Mouse (Mus musculus) liver, embryonic 14.5 days (tissue): ENCODE measurements around the gene Meis3. TPM values are rescaled to one million over a fixed set of nuclear protein-coding genes. Genes with fewer than 3 reads are reported as not detected.

Experiments
- ATAC-seq: fragments of 200-750 bp; cut with Nextera tagmentation; 2 replicates; pipeline ENCODE4 v1.8.0; 2017; ENCODE audit warnings: moderate number of reproducible peaks, mild to moderate bottlenecking, moderate library complexity; ENCODE audit not compliant: insufficient read depth
- DNase-seq, 3 experiments: peaks; one replicate each; pipeline ENCODE4 v3.0.0-alpha.2; 2012 to 2013; ENCODE audit warnings: low read depth in 3 of 3, low spot score in 3 of 3
- H3K27ac ChIP-seq: fragments of 300-500 bp; sonication (generic); 2 replicates; pipeline ENCODE4 v1.5.1; 2014; ENCODE audit warnings: moderate library complexity, mild to moderate bottlenecking, control low read depth, inconsistent platforms
- H3K27me3 ChIP-seq: fragments of 300-500 bp; sonication (generic); 2 replicates; pipeline ENCODE4 v1.6.1; 2014; ENCODE audit warnings: mild to moderate bottlenecking, low read length, moderate library complexity; ENCODE audit not compliant: control insufficient read depth, insufficient read depth
- H3K36me3 ChIP-seq: fragments of 300-500 bp; sonication (generic); replicated peaks from 2 replicates; pipeline ENCODE4 v1.6.1; 2014; ENCODE audit warnings: low read depth; ENCODE audit not compliant: control insufficient read depth, insufficient read depth
- H3K4me1 ChIP-seq, 2 experiments: fragments of 200-500 bp in 1 of 2; fragments of 300-500 bp in 1 of 2; sonication (generic) in 1 of 2; replicated peaks; 2 replicates each; pipeline ENCODE4 v1.6.1; 2012 to 2014; ENCODE audit warnings: antibody characterized with exemption in 1 of 2, inconsistent platforms in 1 of 2, low read length in 1 of 2; ENCODE audit not compliant: control insufficient read depth in 2 of 2, insufficient read depth in 2 of 2
- H3K4me2 ChIP-seq: fragments of 300-500 bp; sonication (generic); 2 replicates; pipeline ENCODE4 v1.6.1; 2014; ENCODE audit warnings: low read depth, mild to moderate bottlenecking, control low read depth, moderate library complexity
- H3K4me3 ChIP-seq, 2 experiments: fragments of 200-500 bp in 1 of 2; fragments of 300-500 bp in 1 of 2; sonication (generic) in 1 of 2; 2 replicates each; pipeline ENCODE4 v1.5.1; 2012 to 2014; ENCODE audit warnings: low read depth in 2 of 2, low read length in 2 of 2, mild to moderate bottlenecking in 2 of 2, control low read depth in 1 of 2, inconsistent platforms in 1 of 2, moderate library complexity in 1 of 2; ENCODE audit not compliant: insufficient read depth in 1 of 2
- H3K9ac ChIP-seq: fragments of 300-500 bp; sonication (generic); replicated peaks from 2 replicates; pipeline ENCODE4 v1.6.1; 2014; ENCODE audit warnings: mild to moderate bottlenecking, control low read depth, moderate library complexity
- H3K9me3 ChIP-seq: fragments of 300-500 bp; sonication (generic); 2 replicates; pipeline ENCODE4 v1.6.1; 2016; ENCODE audit warnings: low read length, mixed read lengths; ENCODE audit not compliant: control insufficient read depth
- CTCF ChIP-seq: IDR thresholded peaks from 2 replicates; pipeline ENCODE4 v1.5.1; 2016; ENCODE audit warnings: antibody characterized with exemption, low read depth, control low read depth
- EP300 ChIP-seq: IDR thresholded peaks from 2 replicates; pipeline ENCODE4 v1.6.1; 2016; ENCODE audit warnings: antibody characterized with exemption, low read depth
- WGBS: fragments of 180-500 bp; shearing (Covaris S2); extraction: QIAGEN DNeasy Blood & Tissue Kit; methylation state at CpG from one replicate; pipeline ENCODE4 v1.1.7; 2014; ENCODE audit not compliant: insufficient replicate concordance; 5-methylcytosine and 5-hydroxymethylcytosine counted together
- polyA plus RNA-seq, 2 experiments: library from polyadenylated mRNA; depleted of rRNA in 1 of 2; stranded (reverse) in 1 of 2; unstranded in 1 of 2; fragments of >200 nt; fragmentation: Nextera tagmentation in 1 of 2; extraction: Ambion mirVana in 1 of 2; gene quantifications; 2 replicates each; pipeline versions ENCODE4 v1.2.1 to v1.2.3; 2012 to 2014

Gene Meis3
- polyA plus RNA-seq, 2 experiments = 0.70 to 1.2 TPM

DNA sequence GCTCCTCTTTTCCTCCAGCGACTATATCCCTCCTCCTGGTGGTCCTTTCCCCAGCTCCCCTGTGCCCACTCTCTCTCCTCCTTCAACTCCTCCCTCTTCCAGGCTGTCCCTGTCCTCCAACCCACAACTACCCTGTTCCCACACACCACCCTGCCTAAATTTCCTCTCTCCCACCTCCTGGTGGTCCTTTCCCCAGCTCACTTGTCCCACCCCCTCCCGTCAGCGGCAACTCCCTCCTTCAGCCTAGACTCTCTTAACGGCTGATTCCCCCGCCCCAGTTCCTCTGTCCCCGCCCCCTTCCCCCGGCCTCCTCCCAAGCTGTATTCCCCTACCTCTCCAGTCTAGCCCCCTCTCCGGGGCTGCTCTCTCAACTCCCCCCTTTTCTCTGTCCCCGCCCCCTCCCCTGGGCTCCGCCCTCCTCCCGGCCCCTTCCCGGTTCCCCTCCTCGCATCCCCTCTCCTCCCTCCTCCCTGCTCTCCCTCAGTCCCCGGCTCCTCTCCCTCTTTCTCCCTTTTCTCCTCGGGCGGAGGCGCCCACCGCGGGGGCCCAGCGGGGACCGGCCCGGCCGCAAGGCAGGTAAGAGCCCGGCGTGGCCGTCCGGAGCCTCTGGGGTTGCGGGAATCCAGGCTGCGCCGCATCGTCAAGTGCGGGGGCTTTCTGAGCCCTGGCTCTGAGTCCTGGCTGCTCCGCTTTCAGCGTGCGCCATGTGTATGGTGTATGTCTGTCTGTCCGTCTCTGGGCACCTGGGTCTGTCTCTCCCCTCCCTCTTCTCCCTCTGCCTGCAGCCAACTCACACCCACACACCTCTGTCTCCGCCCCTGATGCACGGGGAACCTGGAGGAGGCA lies 44.8 kb upstream of the Meis3 start:
- Histone ChIP-seq H3K9ac (no peak overlapping the region), H3K27ac (no peak overlapping the region), H3K27me3 (peaks cover 17% of the 10 kb centered on the region), H3K4me1 (no peaks in the 10 kb centered on the region), H3K36me3 (no peaks in the 10 kb centered on the region), H3K4me2 (peak overlapping the region; percentile 1), H3K4me3 (peak overlapping the region in 1 of 2 experiments; percentile 18; a peak in 1 of 4 replicates), H3K9me3 (no peaks in the 10 kb centered on the region)
- ATAC-seq = peak; percentile 24; the same call in 1 of the 2 replicates
- 4% methylated on average over 37 of the region's 38 CpGs for WGBS
- TF ChIP-seq CTCF (no peak), EP300 (no peak)
- no peak for DNase-seq

GRCm38 (mm10) chr7:16130956-16131634 lies 43.8 kb upstream of the Meis3 start:
- Histone ChIP-seq H3K27ac (no peak overlapping the region), H3K4me1 (no peaks in the 10 kb centered on the region), H3K4me3 (no peak overlapping the region), H3K27me3 (peaks cover 17% of the 10 kb centered on the region), H3K4me2 (no peak overlapping the region), H3K9me3 (no peaks in the 10 kb centered on the region), H3K36me3 (no peaks in the 10 kb centered on the region), H3K9ac (no peak overlapping the region)
- ATAC-seq (no peak), DNase-seq (no peak)
- TF ChIP-seq CTCF = no peak
- TF ChIP-seq EP300 = no peak
- WGBS = 30% methylated on average over 13 of the region's 13 CpGs

- no peak overlapping the region for H3K4me3 ChIP-seq
- DNase-seq = no peak
- no peak for ATAC-seq
- H3K4me1 ChIP-seq = no peaks in the 10 kb centered on the region
- H3K9me3 ChIP-seq = no peaks in the 10 kb centered on the region
- no peaks in the 10 kb centered on the region for H3K36me3 ChIP-seq
- H3K27ac ChIP-seq = no peak overlapping the region
- no peak overlapping the region for H3K4me2 ChIP-seq
- 6% methylated on average over 7 of the region's 7 CpGs for WGBS
- TF ChIP-seq CTCF = no peak
- TF ChIP-seq EP300 = no peak
- H3K9ac ChIP-seq = no peak overlapping the region
- peaks cover 17% of the 10 kb centered on the region for H3K27me3 ChIP-seq
Measured at GRCm38 (mm10) chr7:16132161-16132581, 42.7 kb upstream of the Meis3 start.

- TF ChIP-seq CTCF (no peak), EP300 (no peak)
- Histone ChIP-seq H3K27ac (no peak overlapping the region), H3K9ac (no peak overlapping the region), H3K36me3 (no peaks in the 10 kb centered on the region), H3K4me1 (no peaks in the 10 kb centered on the region), H3K27me3 (peaks cover 17% of the 10 kb centered on the region), H3K9me3 (no peaks in the 10 kb centered on the region), H3K4me3 (no peak overlapping the region), H3K4me2 (no peak overlapping the region)
- WGBS = 46% methylated on average over 3 of the region's 3 CpGs
- no peak for DNase-seq
- ATAC-seq = no peak
Measured at GRCm38 (mm10) chr7:16132926-16133325, 42.0 kb upstream of the Meis3 start.

- Histone ChIP-seq H3K36me3 (no peaks in the 10 kb centered on the region), H3K4me1 (no peaks in the 10 kb centered on the region), H3K9ac (no peak overlapping the region), H3K4me3 (no peak overlapping the region), H3K27me3 (peaks cover 17% of the 10 kb centered on the region), H3K9me3 (no peaks in the 10 kb centered on the region), H3K27ac (no peak overlapping the region), H3K4me2 (no peak overlapping the region)
- DNase-seq (no peak), ATAC-seq (no peak)
- WGBS = 69% methylated on average over 9 of the region's 9 CpGs
- TF ChIP-seq EP300 = no peak
- TF ChIP-seq CTCF = no peak
Measured at GRCm38 (mm10) chr7:16133691-16134090, 41.2 kb upstream of the Meis3 start.
